Mouse (Mus musculus) gastrocnemius, postnatal 4 days (tissue): ENCODE data around the gene Xbp1. TPM values are rescaled to one million over a fixed set of nuclear protein-coding genes. Genes with fewer than 3 reads are reported as not detected.
"Not testable (repeated sequence)": the region's sequence is repeated elsewhere in the genome, so short reads cannot be mapped to it uniquely, and the experiment has no call there.

ENCODE experiments used
- DNase-seq, 2 experiments: peaks; one replicate each; pipeline ENCODE4 v3.0.0; 2021 to 2022; ENCODE audit warnings: low spot score in 2 of 2, mixed read lengths in 2 of 2
- total RNA-seq, 2 experiments: library from RNA; stranded (reverse); gene quantifications; 2 replicates each; pipeline ENCODE4 v1.2.3; 2021

Xbp1 gene
- total RNA-seq, 2 experiments from 2014 or later = 80.7 to 86.6 TPM

DNA sequence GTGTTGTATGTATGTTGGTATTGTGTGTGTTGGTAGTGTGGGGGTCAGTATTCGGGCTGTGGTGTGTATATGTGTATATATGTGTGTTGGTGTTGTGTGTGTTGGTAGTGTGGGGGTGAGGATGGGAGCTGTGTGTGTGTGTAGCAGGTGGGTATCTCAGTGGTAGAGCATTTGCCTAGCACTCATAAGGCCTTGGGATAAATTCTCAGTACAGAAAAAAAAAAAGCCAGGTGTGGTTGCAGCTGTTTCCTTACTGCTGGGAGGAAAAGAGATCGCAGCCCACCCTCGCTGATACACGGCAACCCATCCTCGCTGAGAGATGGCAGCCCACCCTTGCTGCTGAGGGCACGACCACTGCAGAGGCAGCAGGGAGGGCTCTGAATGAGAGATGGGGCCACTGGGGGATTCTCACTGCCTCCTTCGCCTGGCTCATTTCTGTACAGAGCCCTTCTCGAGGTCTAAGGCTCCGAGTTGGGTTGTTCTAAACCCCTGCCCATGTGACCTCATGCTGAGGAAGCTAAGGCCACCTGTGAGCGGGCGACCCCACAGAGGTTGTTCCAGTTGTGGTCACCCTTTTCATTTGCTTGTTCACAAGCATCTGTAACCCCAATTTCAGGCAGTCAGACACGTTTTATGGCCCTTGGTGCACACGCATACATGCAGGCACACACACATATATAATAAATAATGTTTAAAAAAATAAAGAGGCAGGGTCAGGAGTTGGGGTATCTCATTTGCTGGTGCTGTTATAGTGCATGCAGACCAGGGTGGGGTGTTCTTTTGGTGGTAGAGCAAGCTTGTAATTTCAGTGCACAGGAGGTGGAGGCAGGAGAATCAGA lies 19.3 kb upstream of the Xbp1 start:
- no peak for DNase-seq

DNA sequence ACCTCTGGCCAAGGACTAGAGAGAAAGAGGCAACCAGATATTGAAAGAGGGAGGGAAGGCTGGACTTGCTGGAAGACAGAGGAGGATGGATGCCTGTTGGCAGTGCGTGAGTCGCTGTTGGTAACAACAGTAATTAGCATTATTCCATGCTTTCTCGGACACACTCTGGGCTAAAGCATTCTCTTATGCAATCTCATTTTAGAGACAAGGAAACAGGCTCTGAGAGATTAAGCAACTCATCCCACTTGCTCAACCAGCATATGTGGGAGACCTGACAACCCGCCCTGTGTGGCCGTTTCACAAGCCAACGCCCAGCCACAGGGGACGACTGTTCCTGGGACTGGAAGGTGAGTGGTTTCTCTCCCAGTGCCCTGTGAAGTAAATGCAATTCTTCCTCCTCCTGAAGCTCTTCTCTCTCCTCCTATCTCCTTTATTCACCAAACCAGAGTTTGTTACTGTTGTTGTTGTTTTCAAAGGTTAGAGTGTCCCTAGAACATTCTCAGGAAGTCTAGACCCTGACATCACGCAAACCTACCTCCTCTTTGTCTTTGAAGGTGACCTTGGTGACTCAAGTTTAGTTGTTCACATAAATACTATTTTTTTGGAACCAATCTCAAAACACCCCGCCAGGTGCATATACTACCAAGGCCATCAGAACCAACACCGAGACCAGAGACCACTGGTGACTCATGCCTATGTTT lies 18.0 kb upstream of the Xbp1 start:
- DNase-seq = no peak

DNA sequence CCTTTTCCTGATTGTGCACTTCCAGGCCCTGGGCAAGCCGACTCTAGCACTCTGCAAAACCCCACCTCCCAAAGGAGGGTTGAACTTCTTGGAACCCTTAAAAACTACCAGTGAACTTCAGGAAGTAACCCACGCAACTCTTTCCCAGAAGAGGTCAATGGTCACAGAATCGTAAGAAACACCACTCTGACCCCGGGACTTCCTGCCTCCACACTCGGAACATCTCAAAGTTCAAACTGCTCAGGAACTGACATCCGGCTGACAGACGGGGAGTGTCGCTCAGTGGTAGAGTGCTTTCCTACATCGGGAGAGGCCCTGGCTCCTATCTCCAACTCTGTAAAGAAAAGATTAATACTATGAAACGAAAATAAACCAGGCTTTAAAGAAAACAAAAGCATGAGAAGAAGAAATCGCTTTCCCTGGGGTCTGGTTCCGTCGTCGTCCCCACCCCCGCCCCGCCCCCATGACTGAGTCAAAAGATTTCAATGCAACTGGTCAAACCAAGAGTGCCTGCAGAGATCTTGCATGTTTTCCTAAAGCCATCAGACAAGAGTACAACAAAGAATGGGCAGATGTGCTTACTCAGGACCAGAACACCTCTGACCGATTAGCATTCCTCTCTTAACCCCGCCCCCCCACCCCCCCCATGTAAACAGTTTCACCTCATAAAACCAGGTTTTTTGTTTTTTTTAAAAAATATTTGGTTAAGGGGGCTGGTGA lies 14.4 kb upstream of the Xbp1 start:
- no peak for DNase-seq

DNA sequence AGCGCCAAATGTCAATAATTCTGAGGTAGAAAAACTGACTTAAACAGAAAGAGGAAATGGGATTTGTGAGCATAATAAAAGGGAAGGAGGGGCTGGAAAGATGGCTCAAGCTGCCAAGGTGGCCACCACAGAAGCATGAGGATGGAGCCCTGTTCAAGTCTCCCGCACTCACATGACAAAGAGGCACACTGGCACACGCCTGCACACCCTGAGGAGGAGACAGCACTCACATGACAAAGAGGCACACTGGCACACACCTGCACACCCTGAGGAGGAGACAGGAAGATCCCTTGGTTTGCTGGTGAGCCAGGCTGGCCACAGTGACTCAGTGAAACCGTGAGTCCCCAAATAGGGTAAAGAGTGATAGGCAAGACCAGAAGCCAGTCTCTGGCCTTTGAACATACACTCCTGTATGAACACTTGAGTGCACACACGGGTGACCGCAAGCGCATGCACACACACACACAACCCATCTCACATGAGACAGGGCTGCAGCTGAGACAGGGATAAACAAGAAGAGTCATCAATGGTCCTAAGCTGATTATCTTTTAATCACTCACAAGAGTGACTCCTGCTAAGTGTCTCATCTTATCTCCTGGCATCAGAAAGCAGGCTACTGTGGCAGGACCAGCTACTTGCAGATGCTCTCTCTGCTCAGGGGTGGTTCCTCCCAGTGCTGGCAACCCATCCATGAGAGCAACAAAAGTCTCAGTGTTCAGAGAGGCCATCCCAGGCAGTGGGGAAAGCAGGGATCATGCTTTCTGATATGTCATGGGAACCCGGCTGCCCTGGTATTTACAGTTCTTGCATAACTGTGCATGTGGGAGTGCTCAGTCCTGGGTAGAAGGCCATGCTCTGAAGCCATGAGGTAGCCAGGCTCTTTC lies 11.0 kb upstream of the Xbp1 start:
- DNase-seq = no peak

DNA sequence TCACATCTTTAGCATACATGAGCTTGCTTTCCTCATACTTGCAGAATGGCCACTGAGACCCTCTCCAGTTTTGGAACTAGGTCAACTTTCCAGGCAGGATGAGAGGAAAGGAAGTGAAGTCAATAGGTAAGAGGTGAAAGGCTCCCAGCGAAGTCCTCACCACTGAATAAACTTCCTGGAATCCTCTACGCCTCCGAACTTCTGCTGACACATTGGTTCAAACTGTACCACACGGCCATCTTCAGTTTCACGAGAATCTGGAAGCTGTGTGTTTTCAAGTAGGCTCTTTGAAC lies 10.4 kb upstream of the Xbp1 start:
- DNase-seq = no peak

DNA sequence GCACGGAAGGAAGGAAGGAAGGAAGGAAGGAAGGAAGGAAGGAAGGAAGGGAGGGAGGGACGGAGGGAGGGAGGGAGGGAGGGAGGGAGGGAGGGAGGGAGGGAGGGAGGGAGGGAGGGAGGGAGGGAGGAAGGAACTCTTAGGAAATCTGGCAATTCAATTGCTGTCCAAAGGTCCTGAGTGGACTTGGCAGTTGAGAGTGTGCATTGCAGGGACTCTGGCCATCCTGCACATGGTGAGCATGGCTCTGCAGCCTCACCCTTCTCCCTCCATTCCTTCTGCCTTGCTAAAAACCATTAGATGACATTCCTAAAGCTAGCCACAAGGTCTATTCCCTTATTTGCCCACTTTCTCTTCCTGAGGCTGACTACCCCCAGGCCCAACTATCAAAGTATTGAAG lies 9.8 kb upstream of the Xbp1 start:
- not testable (repeated sequence) for DNase-seq

DNA sequence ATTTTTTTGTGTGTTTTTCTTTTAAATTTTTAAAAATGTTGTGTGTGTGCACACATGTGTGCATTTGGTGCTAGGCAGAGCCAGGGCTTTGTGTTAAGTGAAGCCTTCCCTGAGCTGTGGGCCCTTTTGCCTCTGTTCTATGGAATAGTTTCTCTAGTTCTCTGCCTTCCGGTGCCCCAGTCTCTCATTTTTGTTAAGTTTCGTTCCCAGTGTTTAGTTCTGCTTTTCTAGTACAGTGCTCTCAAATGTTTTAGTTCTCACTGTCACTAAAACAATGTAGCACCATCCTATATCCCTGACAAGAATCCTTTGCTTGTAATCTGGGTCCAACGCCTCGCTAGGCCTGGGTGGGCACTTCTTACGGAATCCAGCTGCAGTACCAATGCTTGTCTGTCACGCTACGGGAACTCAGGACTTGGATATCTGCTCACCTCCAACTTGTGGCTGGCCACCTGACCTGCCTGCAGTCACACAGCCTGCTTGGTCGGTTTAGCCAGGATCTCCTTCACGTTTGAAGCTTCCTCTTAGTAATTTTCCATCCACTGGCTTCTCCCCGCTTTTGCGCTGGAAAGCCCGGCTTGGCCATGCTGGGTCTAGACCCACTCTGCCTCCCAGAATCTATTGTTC lies 8.2 kb upstream of the Xbp1 start:
- no peak for DNase-seq

DNA sequence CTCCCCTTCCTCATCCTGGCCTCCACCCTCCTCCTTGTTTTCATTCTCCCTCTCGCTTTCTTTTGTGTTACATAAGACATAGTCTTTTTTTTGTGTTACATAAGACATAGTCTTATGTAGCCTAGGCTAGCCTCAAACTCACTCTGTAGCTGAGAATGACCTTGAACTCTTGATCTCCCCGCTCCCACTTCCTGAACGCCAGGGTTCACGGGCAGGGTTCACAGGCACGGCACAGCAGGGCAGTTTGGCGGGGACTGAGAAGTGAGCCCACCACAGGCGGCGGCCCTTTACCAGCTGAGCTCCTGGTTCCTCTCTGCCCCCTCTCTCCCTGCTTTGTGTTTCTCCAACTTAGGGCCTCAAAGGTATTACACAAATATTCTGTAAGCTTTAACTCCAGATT lies 7.5 kb upstream of the Xbp1 start:
- no peak for DNase-seq

DNA sequence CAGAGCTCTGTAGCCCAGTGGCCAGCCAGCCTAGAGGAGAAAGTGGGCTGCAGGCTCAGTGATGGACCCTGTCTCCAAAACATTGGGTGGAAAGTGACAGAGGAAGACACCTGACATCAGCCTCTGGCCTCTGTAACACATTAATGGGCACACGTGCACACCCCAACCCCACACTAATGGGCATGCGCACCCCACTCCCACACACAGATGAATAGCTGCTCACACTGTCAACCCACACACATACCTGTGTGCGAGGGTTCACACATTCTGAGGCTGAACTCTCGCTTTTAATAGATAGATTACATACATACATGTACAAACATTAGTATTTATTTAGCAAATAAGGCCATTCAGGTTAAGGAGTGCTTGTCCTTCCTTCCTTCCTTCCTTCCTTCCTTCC lies 6.4 kb upstream of the Xbp1 start:
- DNase-seq = no peak

DNA sequence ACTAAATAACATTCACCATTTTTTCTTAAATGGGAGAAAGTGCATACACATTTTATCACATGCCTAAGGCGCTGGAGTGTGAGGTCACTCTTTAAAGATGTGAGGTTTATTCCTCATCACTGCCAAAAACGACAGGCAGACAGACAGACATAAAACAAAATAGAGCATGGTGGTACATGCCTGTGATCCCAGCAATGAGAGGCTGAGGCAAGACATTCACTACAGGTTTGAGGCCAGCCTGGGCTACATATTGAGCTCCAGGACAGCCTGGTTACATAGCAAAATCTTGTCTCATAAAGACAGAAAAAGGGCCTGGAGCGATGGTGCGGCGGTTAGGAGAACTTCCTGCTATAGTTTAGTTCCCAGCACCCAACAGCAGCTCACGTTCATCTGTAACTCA lies 5.3 kb upstream of the Xbp1 start:
- no peak for DNase-seq

DNA sequence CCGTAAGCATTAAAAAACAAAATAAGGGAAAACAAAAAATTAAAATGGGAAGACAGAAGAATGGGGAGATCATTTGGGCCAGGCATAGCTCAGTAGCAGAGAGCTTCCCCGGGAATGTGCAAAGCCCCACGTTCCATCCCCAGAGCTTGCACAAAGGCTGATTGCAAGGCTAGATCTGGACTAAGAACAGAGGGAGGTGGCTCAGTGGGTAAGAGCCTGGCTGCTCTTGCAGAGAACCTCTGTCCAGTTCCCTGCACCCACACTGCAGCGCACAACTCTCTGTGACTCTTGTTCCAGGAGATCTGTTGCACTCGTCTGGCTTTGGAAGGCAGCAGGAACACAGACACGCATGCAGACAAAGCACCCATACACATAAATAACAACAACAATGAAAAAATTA lies 4.8 kb upstream of the Xbp1 start:
- no peak for DNase-seq

DNA sequence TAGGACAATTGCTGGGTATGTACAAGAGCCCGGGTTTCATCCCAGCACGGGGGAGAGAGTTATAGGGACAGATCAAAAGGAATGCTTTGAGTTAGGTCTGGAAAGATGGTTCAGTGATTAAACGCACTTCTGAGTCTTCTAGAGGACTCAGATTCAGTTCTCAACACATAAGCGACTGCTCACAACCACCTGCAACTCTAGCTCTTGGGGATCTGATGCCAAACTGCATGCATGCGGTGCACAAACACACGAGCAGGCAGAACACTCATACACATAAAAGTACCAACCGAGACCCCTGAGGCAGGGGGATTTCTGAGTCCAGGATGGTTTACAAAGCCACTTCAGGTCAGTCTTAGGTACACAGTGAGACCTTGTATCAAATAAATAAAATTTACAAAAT lies 4.3 kb upstream of the Xbp1 start:
- no peak for DNase-seq

DNA sequence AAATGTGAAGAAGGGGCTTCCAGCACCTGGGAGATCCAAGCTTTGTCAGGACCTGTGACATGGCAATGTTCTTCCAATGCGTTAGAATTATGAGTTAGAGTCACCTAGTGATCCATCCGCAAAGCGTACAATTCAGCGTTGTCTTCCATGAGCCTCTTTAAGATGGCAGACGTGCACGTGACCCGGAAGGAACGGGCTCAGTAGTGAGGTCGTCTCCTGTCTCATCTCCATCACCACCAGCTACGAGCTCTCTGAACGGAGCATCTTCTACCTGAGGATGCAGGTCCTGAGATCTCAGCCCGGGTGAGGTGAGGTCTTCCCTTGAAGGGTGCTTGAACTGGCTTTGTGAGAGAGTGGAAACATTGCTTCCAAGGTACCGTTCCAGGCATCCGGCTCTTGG lies 3.8 kb upstream of the Xbp1 start:
- no peak for DNase-seq

DNA sequence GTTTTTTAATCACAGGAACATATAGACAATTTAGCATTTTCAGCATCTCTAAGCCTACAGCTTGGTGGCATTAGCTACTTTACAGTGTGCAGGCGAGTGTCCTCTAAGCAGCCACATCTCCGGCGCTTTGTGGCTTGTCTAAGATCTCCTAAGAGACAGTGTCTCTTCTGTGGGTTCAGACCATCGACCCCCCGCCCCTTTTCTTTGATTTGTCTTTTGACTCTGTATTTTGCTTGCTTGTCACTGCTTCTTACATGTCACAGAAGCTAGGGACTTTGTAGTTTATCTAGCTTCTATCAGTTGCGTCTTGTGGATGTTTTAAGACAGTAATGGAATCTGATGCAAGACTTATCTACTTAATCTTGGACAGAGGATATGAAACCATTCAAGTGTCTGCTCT lies 3.1 kb upstream of the Xbp1 start:
- DNase-seq = no peak

DNA sequence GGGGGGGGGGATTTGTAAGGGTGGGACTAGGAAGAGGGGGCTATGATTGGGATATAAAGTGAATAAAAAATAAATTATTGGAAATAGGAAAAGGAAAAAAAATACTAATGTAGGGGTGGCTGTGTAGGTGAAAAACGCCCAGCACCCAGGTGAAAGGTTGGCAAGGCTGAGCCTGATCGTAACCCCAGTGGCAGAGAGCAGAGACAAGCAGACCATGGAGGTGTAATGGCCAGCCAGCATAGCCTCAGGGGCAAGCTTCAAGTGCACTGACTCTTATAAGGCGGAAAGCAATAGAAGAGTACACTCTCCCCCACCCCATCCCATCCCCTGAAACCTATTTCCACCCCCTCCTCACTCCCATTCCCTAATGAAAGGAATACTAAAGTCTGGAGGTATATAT lies 778 bp upstream of the Xbp1 start:
- DNase-seq = no peak

DNA sequence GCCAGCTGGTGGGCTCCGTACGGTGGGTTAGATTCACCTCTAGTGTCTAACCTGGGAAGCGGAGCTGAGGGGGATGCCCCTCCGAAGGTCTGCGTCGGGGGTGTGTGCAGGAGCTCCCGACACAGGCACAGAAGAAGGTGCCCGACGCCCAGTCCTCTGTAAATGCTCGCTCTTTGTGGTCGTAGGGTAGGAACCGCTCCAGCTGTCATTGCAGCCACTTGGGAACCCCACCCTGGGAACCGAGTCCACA lies 732 bp downstream of the Xbp1 start:
- DNase-seq = no peak

DNA sequence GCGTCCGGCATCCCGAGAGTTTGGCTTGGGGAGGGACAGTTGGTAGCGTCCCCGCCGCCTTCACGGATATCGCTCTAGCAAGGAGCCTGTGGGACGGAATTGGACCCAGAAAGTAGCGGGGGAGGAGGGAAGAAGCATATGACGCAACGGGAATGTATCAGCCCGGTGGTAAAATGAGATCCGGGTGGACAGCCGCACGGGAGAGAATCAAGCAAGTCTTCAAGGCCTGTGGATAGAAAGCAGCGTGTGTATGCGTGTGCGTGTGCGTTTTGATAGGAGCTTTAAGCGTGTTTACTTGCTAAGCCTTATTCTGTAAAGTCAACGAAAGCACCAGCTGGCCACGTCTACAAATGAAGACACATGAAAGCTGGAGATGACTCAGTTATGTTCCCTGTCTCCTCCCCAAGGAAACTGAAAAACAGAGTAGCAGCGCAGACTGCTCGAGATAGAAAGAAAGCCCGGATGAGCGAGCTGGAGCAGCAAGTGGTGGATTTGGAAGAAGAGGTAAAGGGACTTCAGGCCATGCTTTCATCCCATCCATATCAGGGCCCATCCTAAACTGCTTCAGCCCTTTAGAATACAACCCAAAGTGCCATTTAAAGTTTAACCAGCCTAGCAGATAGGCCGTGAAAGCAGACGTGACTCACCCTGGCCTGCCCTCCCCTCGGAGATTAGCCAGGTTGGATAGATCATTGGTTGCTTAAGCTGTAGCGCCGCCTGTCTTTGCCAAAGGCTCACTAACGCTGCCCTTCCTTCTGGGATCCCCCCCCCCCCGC lies 1.2 kb downstream of the Xbp1 start:
- DNase-seq = peak; percentile 34 to 62

DNA sequence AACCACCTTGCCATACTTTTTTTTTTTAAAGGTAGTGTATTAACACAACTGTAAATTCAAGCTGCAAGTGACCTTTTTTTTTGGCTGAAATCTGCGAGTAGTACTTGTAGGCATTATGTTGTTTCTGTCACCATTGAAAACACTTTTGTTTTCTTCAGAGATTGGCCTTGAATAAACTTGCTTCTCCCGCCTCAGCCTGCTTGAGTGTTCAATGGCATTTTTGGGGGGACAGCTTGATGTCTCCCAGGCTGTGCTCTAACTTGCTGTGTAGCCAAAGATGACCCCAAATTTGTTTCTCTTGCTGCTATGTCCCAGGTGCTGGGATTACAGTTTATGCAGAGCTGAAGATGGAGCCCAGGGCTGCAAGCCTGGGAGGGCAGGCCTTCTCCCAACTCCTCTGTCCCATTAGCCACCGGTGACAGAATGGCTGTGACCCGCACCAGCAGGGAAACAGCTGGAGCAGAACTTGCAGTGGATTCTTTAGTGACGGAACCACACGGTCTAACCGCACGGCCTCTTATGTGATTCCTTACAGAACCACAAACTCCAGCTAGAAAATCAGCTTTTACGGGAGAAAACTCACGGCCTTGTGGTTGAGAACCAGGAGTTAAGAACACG lies 2.4 kb downstream of the Xbp1 start:
- DNase-seq = no peak

DNA sequence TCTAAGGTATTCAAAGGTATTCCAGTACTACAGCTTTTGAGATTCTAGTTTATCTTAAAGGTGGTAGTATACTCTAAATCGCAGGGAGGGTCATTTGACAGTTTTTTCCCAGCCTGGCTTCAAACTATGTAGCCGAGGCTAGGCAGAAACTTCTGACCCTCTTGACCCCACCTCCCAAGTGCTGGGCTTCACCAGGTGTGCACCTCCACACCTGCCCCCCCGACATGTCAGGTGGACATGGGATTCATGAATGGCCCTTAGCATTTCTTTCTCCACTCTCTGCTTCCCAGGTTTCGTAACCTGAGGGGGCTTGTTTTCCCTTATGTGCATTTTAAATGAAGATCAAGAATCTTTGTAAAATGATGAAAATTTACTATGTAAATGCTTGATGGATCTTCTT lies 5.0 kb downstream of the Xbp1 start:
- no peak for DNase-seq
